Mouse (Mus musculus): ENCODE data around the gene Ypel2.

- TF ChIP-seq CTCF (IDR thresholded peaks at IDR 0.05; ENCODE audit: borderline replicate concordance, extremely low read depth, insufficient read depth, insufficient read length) (no peak), POLR2A (IDR thresholded peaks at IDR 0.05; ENCODE audit: borderline replicate concordance, extremely low read depth, insufficient read depth, insufficient read length, poor library complexity, severe bottlenecking) (no peak)
These were observed 43.0 kb downstream of the Ypel2 start for GRCm38 (mm10) chr11:86950491-86950890.

All from brain, embryonic 14.5 days (tissue).